Mouse (Mus musculus) T-cell, adult 2 months (primary cell): ENCODE results near the gene Mvb12a.

Experiments
- DNase-seq: peaks from one replicate; pipeline ENCODE4 v3.0.0; 2022; ENCODE audit warnings: low spot score

Gene Mvb12a

GRCm38 (mm10) chr8:71563992-71564391, 21.3 kb downstream of the Mvb12a start:
- no peak for DNase-seq

DNA sequence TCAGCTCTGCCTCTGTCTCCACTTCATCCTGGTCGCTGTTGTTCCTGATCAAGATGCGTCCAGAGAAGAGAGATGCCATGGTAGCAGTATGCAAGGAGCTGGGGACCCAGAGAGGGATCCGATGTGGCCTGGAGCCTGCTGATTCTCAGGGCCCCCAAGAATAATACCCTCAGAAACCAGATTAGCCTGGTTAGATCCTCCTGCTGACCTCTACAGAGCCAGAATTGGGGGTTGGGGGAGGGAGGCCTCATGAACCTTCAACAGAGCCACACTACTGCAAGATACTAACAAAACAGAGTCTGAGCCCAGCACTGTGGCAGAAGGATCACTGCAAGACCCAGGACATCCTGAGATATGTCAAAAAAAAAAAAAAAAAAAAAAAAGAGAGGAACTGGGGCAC, 23.8 kb downstream of the Mvb12a start, which contains the start of gene Nxnl1:
Nxnl1 (minus strand) TSS at position 101 of the 400 bp plus-strand sequence.
- no peak for DNase-seq

DNA sequence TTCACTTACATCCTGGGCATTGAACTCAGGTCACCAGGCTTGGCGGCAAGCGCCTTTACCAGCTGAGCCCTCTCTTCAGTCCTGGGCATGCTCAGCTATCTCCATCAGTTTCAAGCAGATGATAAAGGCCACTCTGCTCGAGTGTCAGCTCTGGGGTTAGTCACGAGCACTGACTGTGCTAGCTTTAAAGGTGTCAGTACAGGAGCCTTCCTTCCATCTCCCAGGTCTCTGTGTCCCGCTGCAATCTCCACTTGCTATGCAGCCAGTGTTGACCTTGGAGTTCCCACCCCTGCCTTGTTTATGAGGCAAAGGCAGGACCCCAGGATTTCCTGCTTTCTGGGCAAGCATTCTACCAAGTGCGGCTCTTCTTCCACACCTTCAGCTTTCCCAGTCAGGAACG, 24.9 kb downstream of the Mvb12a start:
- no peak for DNase-seq

DNA sequence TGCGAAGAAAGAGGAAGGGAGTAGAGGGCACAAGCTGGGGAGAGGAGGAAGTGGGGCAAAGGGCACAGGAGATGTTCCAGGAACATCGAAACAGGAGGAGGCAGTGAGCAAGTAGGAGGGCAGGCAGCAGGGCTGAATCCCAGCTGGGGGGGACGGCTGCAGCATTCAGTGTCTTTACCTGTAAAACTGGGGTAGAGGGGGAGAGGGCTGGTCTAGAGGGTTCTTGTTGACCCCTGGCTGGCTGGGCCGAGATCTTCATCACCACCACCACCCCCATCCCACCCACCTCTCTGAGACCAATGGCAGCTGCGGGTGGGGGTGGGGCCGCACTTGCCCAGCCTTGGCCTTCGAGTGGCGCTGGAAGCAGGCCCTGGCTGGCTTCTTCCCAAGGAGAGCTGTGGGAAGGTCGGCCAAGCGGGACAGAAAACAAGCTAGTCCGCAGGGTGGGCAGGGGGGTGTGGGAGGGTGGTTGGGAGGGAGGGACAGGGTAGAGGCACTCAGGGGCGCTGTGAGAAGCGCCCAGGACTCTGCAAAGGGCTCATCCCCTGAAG, 25.7 kb downstream of the Mvb12a start, which contains the start of gene Slc27a1:
Slc27a1 (plus strand) TSS at position 496 of the 551 bp plus-strand sequence.
- DNase-seq, result no peak

- DNase-seq, result no peak
These were observed 26.2 kb downstream of the Mvb12a start for GRCm38 (mm10) chr8:71568941-71569340.

DNA sequence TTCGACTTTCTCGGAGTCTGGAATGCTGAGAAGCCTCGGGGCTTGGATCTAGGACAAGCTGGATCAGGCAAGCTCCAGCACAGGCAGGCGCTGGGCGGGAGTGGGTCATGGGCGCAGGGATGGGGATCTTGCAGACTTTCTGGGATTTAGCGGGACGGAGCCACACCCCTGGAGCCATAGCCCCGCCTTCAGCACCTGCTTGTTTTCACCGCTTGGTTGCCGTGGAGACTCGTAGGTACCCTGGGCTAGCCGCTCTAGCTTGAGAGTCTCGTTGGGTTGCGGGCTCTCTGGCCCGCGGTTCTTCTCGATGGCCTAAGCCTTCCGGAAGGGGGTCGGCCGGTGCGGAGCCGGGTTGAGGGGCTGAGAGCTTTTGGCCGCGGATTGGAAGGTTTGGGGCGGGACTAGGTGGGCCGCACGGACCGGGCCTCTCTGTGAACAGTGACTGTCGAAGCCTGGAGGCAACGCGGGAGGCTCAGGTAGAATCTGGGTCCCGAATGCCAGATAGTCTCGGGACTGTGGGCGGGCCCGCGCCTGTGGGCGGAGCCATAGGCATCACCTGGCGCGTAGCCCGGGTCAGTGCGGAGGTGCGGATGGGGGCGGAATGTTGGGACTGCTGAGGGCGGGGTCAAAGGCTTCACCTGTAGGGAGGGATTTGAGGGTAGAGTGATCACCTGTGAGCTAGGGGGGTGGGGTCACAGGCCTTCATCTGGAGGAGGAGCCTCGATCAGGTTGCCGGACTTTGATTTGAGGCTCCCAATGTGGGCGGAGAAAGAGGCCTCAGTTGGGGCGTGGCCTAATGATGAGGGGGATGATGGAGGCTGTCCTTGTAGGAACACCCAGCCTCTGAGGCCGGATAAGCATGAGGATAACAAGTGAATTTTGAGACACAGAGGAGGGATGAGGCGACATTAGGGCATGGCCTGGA, 26.9 kb downstream of the Mvb12a start:
- DNase-seq, result peak; percentile 53

GRCm38 (mm10) chr8:71570291-71570954, 27.7 kb downstream of the Mvb12a start:
- peak; percentile 92 for DNase-seq

- no peak for DNase-seq
These were observed 29.4 kb downstream of the Mvb12a start for GRCm38 (mm10) chr8:71572077-71572476.

- no peak for DNase-seq
These were observed 30.3 kb downstream of the Mvb12a start for GRCm38 (mm10) chr8:71572847-71573633.

DNA sequence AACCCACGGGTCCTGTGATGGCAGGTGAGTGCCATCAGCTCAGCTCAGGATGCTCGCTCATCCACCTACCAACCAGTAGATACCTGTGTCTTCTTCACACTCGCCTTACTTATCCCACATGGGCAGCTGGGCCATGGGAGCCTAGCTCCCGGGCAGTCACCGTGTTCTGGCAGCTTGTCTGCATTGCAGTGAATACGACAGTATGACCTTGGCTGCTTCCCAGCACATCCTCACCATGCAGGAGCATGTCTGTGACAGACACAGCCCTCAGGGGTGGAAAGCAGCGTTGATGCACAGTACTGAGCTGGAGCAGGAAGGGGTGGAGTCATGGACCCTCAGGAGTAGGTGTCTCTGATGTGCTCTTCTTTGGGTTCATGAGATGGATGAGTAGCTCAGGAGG, 31.7 kb downstream of the Mvb12a start:
- no peak for DNase-seq

GRCm38 (mm10) chr8:71575020-71575419, 32.3 kb downstream of the Mvb12a start:
- DNase-seq, result no peak

DNA sequence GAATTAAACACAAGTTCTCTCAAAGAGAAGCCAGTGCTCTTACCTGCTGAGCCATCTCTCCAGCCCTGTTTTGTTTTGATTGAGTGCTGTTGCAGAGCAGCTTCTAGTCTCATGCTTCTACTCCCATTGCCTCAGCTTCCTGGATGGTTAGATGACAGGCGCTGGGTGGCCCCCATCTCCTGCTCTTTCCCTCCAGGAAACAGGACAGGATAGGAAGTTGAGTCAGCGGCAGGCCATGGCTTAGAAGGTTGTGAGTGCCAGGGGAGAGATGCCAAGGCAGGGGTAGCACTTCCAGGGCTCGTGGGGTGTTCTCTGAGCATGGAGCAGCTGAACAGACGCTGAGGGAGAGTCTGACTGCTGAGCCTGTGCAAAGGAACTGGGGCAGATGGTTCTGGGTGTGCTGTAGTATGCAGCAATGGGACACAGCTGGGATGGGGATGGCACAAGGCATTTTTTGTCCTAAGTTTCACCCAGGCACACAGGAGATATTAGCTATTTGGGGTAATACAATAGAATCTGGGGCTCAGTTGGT, 35.2 kb downstream of the Mvb12a start:
- DNase-seq, result no peak

DNA sequence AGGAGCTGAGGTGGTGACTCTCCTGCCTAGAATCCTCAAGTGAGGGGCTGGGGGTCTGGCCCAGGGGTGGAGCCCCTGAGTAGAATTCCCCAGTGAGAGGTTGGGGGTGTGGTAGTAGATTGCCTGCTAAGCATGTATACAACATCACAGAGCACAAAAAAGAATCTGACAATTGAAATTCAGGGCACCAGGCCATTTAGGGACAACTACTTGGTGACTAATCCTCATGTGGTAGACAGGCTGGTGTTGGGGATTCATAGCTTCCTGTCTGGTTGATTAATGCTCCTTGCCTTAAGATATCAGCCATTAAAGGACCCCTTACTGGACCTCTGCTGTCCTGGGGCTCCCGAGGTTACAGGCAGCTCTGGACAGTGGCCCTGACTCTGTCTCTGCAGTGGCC, 36.3 kb downstream of the Mvb12a start:
- DNase-seq, result no peak

DNA sequence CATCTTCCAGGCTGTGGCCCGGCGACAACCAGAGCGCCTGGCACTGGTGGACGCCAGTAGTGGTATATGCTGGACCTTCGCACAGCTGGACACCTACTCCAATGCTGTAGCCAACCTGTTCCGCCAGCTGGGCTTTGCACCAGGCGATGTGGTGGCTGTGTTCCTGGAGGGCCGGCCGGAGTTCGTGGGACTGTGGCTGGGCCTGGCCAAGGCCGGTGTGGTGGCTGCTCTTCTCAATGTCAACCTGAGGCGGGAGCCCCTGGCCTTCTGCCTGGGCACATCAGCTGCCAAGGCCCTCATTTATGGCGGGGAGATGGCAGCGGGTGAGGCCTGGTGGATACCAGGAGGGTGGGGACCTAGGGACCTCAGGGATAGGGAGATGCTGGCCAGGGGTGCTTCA, 36.8 kb downstream of the Mvb12a start:
- DNase-seq, result no peak

DNA sequence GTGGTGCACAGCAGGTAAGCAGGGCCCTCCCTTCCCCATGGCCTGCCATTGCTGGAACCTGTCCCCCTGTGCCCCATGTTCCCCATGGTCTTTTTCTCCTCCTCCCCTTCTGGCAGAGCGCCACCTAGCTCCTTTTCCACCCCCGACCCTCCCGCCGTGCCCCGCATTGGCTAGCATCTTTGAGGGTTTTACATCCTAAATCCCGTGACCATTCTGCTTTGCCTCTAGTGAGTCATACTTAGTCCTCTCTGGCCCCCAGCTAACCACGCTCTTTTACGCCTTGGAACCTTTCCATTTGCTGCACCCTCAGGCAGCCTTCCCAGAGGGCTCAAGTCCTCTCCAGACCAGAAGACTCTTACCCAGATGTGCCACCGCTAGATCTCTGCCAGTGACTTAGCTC, 37.5 kb downstream of the Mvb12a start:
- DNase-seq, result no peak

GRCm38 (mm10) chr8:71586891-71587290, 44.2 kb downstream of the Mvb12a start:
- DNase-seq, result peak; percentile 40

DNA sequence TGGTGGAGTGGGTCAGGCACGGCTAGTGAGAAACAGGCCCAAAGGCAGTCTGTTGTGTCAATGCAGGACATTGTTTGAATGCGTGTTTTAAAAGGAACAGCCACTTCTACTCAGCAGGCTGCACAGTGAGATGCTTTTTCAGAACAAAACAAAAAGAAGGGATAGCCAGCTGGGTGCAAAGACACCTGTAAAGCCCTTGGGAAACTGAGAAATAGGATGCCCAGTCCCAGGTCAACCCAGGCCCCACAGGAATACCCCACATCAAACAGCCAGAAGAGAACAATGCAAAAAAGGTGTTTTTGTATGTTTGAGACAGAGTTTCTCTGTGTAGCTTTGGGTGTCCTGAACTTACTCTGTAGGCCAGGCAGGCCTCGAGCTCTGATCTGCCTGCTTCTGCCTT, 46.0 kb downstream of the Mvb12a start:
- no peak for DNase-seq

GRCm38 (mm10) chr8:71591017-71591416, 48.3 kb downstream of the Mvb12a start:
- DNase-seq, result no peak

GRCm38 (mm10) chr8:71591471-71592373, 49.0 kb downstream of the Mvb12a start, which contains the start of gene Pgls:
Gene Pgls, plus strand, starts transcription at chr8:71592176.
- peak; percentile 81 for DNase-seq

GRCm38 (mm10) chr8:71592374-71593170, 49.9 kb downstream of the Mvb12a start:
- DNase-seq, result peak; percentile 54
